Mouse (Mus musculus) sigmoid colon, adult 10 weeks (tissue): ENCODE data around the gene Tbc1d32. TPM values are rescaled to one million over a fixed set of nuclear protein-coding genes. Genes with fewer than 3 reads are reported as not detected.

Experiments used
- polyA plus RNA-seq: library from polyadenylated mRNA; stranded (reverse); fragments of 350-450 nt; fragmentation: Illumina TruSeq; extraction: RNeasy Lipid Tissue Mini Kit (QIAGEN cat#74804); gene quantifications from one replicate; pipeline ENCODE4 v1.2.3, GENCODE M21; 2014; ENCODE audit warnings: low read depth, low replicate concordance

Tbc1d32 gene
- polyA plus RNA-seq = 23.9 TPM

GRCm38 (mm10) chr10:56228568-56229209 lies at the start of gene Tbc1d32:
TSS of gene Tbc1d32 (minus strand) at chr10:56228689.

GRCm38 (mm10) chr10:56106333-56106995 lies 122.0 kb downstream of the Tbc1d32 start, which contains the start of gene Msl3l2:
TSS of gene Msl3l2 (plus strand) at chr10:56106917.

Other genes with a start within 250 kb of the Tbc1d32 start
- gene Msl3l2, start 121.8 kb downstream of the Tbc1d32 start, polyA plus RNA-seq = 2.6 TPM
- 67.6 TPM for gene Gja1, start 148.6 kb upstream of the Tbc1d32 start, polyA plus RNA-seq